Mouse (Mus musculus) forebrain, embryonic 12.5 days (tissue): Measurements from ENCODE around the gene Dyrk2. TPM values are rescaled to one million over a fixed set of nuclear protein-coding genes. Genes with fewer than 3 reads are reported as not detected.

Experiments used
- ATAC-seq: fragments of 200-750 bp; cut with Nextera tagmentation; 2 replicates; pipeline ENCODE4 v1.8.0; 2017; ENCODE audit warnings: moderate TSS enrichment; ENCODE audit not compliant: low FRiP score
- H3K27ac ChIP-seq: fragments of 300-500 bp; sonication (generic); 2 replicates; pipeline ENCODE4 v1.5.1; 2016; ENCODE audit warnings: mild to moderate bottlenecking
- H3K27me3 ChIP-seq: fragments of 300-500 bp; sonication (generic); 2 replicates; pipeline ENCODE4 v1.6.1; 2016; ENCODE audit warnings: mild to moderate bottlenecking
- H3K36me3 ChIP-seq: fragments of 300-500 bp; sonication (generic); replicated peaks from 2 replicates; pipeline ENCODE4 v1.6.1; 2016; ENCODE audit warnings: mild to moderate bottlenecking
- H3K4me1 ChIP-seq: fragments of 300-500 bp; sonication (generic); 2 replicates; pipeline ENCODE4 v1.6.1; 2016
- H3K4me2 ChIP-seq: fragments of 300-500 bp; sonication (generic); 2 replicates; pipeline ENCODE4 v1.6.1; 2016; ENCODE audit warnings: mild to moderate bottlenecking, moderate library complexity
- H3K4me3 ChIP-seq: fragments of 300-500 bp; sonication (generic); replicated peaks from 2 replicates; pipeline ENCODE4 v1.5.1; 2016; ENCODE audit warnings: mild to moderate bottlenecking
- H3K9ac ChIP-seq: fragments of 300-500 bp; sonication (generic); 2 replicates; pipeline ENCODE4 v1.6.1; 2016; ENCODE audit warnings: mild to moderate bottlenecking
- H3K9me3 ChIP-seq: fragments of 300-500 bp; sonication (generic); 2 replicates; pipeline ENCODE4 v1.6.1; 2016
- WGBS: fragments of 180-500 bp; shearing (Covaris S2); methylation state at CpG from one replicate; pipeline ENCODE4 v1.1.7; 2016; 5-methylcytosine and 5-hydroxymethylcytosine counted together
- polyA plus RNA-seq: library from polyadenylated mRNA; unstranded; fragments of >200 nt; fragmentation: Nextera tagmentation; extraction: Ambion mirVana; gene quantifications from 2 replicates; pipeline ENCODE4 v1.2.1, GENCODE M21; 2016

Gene Dyrk2
- polyA plus RNA-seq, 1 experiment from 2014 or later: 11.5 TPM

DNA sequence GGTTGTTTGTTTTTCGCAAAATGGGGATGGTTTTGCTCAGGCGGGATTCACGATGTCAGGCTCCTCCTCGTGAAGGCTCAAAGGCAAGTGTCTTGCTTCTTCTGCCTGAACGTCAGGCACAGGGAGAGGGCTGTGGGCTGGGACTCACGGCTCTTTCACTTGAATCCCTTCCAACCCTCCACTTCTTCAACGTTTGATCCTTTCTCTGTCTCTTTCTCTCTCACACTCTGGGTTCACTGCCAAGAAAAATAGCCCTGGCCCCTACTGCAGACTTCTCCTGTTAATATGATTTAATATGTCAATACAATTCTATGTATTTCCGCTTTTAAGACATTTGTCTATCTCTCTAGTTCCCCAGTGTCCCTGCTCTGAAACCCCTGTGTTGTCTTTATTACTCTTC is 32.4 kb downstream of the Dyrk2 start:
- H3K4me3 ChIP-seq: no peak overlapping the region
- no peaks in the 10 kb centered on the region for H3K36me3 ChIP-seq
- H3K9me3 ChIP-seq: no peaks in the 10 kb centered on the region
- H3K27ac ChIP-seq: no peak overlapping the region
- H3K4me2 ChIP-seq: no peak overlapping the region
- no peaks in the 10 kb centered on the region for H3K27me3 ChIP-seq
- H3K4me1 ChIP-seq: no peaks in the 10 kb centered on the region
- ATAC-seq: no peak
- no peak overlapping the region for H3K9ac ChIP-seq
- 83% methylated on average over 8 of the region's 8 CpGs for WGBS

DNA sequence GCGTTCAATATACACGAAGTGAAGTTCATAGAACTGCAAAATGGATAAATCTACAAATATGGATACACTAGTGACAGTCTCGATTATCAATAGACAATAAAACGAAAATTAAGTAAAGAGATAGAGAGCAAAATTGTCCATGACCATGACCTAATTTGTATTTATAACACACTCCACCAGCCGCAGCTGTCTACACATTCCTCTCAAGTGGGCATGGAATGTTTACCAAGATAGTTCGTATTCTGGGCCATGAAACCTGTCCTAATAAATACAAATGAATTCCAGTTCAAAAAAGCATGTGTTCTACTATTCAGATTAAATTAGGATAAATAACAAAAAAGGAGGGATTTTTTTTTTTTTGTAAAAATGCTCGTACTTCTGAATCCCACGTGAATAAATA is 38.8 kb downstream of the Dyrk2 start:
- no peak overlapping the region for H3K4me2 ChIP-seq
- H3K27me3 ChIP-seq: no peaks in the 10 kb centered on the region
- no peak overlapping the region for H3K4me3 ChIP-seq
- H3K4me1 ChIP-seq: no peaks in the 10 kb centered on the region
- WGBS: 83% methylated on average over 8 of the region's 8 CpGs
- H3K27ac ChIP-seq: no peak overlapping the region
- no peak overlapping the region for H3K9ac ChIP-seq
- no peaks in the 10 kb centered on the region for H3K36me3 ChIP-seq
- H3K9me3 ChIP-seq: no peaks in the 10 kb centered on the region
- no peak for ATAC-seq

DNA sequence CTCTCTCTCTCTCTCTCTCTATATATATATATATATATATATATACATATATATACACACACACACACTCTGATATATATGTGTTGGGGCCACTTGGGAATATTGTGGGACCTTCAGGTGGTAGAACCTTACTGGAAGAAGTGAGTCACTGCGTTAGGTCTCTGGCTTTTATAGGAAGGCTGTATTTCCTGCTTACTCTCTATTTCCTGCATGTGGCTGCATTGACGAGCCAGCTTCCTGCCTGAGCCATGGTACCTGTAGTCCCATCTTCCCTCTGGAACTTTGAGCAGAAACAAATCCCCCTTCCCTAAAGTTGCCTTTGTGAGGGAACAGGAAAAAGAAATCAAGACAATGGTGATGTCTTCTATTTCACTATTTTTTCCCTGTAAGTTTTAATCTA is 40.4 kb downstream of the Dyrk2 start:
- no peaks in the 10 kb centered on the region for H3K9me3 ChIP-seq
- no peak overlapping the region for H3K4me2 ChIP-seq
- no peaks in the 10 kb centered on the region for H3K27me3 ChIP-seq
- H3K36me3 ChIP-seq: no peaks in the 10 kb centered on the region
- no peaks in the 10 kb centered on the region for H3K4me1 ChIP-seq
- H3K4me3 ChIP-seq: no peak overlapping the region
- ATAC-seq: no peak
- H3K9ac ChIP-seq: no peak overlapping the region
- 91% methylated on average over 2 of the region's 2 CpGs for WGBS
- H3K27ac ChIP-seq: no peak overlapping the region

DNA sequence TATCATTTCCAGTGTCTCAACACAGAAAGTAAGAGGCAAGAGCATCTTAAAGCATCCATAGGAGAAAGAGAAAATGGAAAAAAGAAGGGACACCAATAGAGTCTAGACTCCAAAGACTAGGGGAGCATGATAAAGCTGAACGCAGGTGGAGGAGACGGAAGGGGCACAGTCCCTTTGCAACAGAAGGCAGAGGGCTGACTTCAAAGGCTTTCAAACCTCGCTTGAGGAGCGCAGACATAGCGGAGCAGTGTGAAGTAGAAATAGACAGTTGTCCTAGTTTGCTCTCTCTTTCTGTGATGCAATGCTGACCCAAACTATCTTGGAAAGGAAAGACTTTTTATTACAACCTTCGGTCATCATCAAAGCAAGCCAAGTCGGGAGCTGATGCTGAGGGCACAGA is 42.9 kb downstream of the Dyrk2 start:
- no peak for ATAC-seq
- H3K9me3 ChIP-seq: no peaks in the 10 kb centered on the region
- H3K27me3 ChIP-seq: no peaks in the 10 kb centered on the region
- H3K4me2 ChIP-seq: no peak overlapping the region
- no peak overlapping the region for H3K4me3 ChIP-seq
- H3K27ac ChIP-seq: no peak overlapping the region
- WGBS: 93% methylated on average over 7 of the region's 7 CpGs
- H3K4me1 ChIP-seq: no peaks in the 10 kb centered on the region
- H3K9ac ChIP-seq: no peak overlapping the region
- H3K36me3 ChIP-seq: no peaks in the 10 kb centered on the region

DNA sequence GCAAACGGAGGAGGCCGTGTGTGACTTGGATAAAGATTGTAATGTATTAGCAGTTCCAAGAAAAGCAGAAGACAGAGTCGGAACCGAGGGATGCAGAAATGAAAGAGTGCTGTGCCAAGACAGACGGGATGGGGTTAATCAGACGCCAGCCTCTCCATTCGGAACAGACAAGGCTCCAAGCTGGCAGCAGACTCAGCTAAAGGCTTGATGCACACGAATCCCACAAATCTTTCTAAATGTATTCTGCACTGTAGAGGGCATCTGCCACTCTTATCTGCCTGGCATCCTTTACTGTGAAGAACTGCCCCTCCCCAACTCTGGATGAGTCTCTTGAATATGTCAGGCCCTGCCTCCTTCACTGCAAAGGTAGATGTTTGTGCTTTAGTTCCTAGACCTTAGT is 45.2 kb downstream of the Dyrk2 start:
- H3K27me3 ChIP-seq: no peaks in the 10 kb centered on the region
- H3K4me2 ChIP-seq: no peak overlapping the region
- H3K27ac ChIP-seq: no peak overlapping the region
- no peaks in the 10 kb centered on the region for H3K36me3 ChIP-seq
- no peaks in the 10 kb centered on the region; the same call in 1 of the 2 replicates for H3K4me1 ChIP-seq
- ATAC-seq: no peak
- no peaks in the 10 kb centered on the region for H3K9me3 ChIP-seq
- no peak overlapping the region for H3K9ac ChIP-seq
- H3K4me3 ChIP-seq: no peak overlapping the region
- 89% methylated on average over 8 of the region's 8 CpGs for WGBS

DNA sequence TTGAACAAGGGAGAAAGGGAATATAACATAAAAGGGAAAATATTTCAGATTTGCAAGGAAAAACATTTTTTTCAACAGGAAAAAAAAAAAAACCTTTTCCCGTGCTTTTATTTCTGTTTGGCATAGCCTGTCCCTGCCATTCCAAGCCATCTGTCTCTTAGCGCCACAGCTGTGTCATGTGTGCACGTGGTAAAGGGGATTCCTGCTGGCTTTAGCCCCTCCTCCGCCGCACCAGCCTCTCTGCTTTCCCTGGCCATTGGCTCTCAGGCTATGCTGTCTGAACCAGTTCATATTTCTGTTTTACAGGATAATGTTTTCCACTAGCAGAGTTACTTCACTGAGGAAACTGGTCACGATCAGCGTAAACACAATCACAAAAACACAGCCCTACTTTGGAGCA is 49.1 kb downstream of the Dyrk2 start:
- Histone ChIP-seq H3K27me3 (no peaks in the 10 kb centered on the region), H3K4me3 (no peak overlapping the region), H3K27ac (no peak overlapping the region), H3K9me3 (no peaks in the 10 kb centered on the region), H3K9ac (no peak overlapping the region), H3K4me1 (no peaks in the 10 kb centered on the region; the same call in 1 of the 2 replicates), H3K4me2 (no peak overlapping the region), H3K36me3 (no peaks in the 10 kb centered on the region)
- peak; percentile 95 for ATAC-seq
- WGBS: 51% methylated on average over 7 of the region's 7 CpGs

DNA sequence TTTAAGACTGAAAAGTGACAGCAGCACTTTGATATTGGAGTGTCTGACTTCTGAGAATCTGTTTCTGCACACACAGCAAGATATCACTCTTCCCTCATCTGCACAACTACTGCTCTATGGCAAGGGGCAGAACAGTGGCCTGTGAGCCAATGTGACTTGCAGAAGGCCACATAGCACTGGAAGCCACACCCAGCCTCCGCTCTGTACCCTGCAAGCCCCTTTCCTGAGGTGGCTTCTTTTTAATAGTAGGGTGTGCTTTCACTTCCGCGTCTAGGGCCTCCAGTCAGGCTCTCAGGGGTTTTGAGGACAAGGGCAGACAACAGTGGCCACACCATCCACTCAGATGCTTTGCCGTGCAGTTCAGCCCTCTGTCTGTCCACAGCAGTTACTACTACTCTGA is 50.2 kb downstream of the Dyrk2 start:
- no peak for ATAC-seq
- 0 out of 2 replicates have a peak overlapping the region, but pooled peaks have one; percentile 5 for H3K27ac ChIP-seq
- no peak overlapping the region for H3K9ac ChIP-seq
- no peak overlapping the region for H3K4me3 ChIP-seq
- H3K36me3 ChIP-seq: no peaks in the 10 kb centered on the region
- 88% methylated on average over 4 of the region's 4 CpGs for WGBS
- H3K4me2 ChIP-seq: no peak overlapping the region
- H3K4me1 ChIP-seq: no peaks in the 10 kb centered on the region; the same call in 1 of the 2 replicates
- no peaks in the 10 kb centered on the region for H3K9me3 ChIP-seq
- H3K27me3 ChIP-seq: no peaks in the 10 kb centered on the region

DNA sequence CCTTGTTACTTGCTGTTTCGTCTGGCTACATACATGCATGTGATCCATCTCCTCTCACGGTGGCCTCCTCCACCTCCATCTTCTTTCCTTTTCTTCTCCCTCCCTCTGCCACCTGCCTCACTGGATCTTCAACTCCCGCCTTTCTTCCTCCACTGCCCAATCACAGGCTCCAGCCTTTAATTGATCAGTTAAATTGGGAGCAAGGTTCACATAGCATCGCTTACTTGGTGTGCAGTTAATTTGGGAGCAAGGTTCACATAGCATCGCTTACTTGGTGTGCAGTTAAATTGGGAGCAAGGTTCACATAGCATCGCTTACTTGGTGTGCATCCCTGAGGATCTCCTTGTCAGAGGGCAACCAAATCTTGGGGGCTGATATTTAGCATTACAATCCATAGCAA is 52.9 kb downstream of the Dyrk2 start:
- ATAC-seq: no peak
- Histone ChIP-seq H3K9me3 (no peaks in the 10 kb centered on the region), H3K27me3 (no peaks in the 10 kb centered on the region), H3K4me3 (no peak overlapping the region), H3K36me3 (no peaks in the 10 kb centered on the region), H3K4me2 (no peak overlapping the region), H3K9ac (no peak overlapping the region), H3K4me1 (no peaks in the 10 kb centered on the region; the same call in 1 of the 2 replicates), H3K27ac (no peak overlapping the region)
- WGBS: 90% methylated on average over 6 of the region's 6 CpGs

DNA sequence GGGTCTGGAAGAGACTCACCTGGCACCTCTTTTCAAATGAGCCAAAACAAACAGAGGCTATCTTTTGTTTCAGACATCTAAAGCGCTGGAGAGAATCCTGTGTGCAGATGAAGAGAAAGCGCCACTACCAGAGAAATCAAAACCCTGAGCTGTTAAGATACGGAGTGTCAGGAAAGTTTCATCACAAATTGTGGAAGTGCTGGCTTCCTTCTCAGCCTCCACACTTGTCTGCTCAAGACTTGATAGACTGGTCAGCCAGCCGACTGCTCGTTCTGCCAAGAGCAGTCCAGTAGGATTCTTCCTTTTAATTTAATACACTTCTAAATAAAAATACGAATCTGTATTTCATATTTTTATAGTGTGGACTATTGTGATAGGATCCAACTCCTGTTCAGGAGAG is 58.1 kb downstream of the Dyrk2 start:
- H3K4me3 ChIP-seq: no peak overlapping the region
- WGBS: 90% methylated on average over 6 of the region's 6 CpGs
- no peak overlapping the region for H3K9ac ChIP-seq
- H3K36me3 ChIP-seq: no peaks in the 10 kb centered on the region
- H3K27me3 ChIP-seq: no peaks in the 10 kb centered on the region
- 0 out of 2 replicates have a peak, but pooled peaks cover 3% of the 10 kb centered on the region for H3K4me1 ChIP-seq
- no peaks in the 10 kb centered on the region for H3K9me3 ChIP-seq
- no peak for ATAC-seq
- no peak overlapping the region for H3K27ac ChIP-seq
- H3K4me2 ChIP-seq: no peak overlapping the region

DNA sequence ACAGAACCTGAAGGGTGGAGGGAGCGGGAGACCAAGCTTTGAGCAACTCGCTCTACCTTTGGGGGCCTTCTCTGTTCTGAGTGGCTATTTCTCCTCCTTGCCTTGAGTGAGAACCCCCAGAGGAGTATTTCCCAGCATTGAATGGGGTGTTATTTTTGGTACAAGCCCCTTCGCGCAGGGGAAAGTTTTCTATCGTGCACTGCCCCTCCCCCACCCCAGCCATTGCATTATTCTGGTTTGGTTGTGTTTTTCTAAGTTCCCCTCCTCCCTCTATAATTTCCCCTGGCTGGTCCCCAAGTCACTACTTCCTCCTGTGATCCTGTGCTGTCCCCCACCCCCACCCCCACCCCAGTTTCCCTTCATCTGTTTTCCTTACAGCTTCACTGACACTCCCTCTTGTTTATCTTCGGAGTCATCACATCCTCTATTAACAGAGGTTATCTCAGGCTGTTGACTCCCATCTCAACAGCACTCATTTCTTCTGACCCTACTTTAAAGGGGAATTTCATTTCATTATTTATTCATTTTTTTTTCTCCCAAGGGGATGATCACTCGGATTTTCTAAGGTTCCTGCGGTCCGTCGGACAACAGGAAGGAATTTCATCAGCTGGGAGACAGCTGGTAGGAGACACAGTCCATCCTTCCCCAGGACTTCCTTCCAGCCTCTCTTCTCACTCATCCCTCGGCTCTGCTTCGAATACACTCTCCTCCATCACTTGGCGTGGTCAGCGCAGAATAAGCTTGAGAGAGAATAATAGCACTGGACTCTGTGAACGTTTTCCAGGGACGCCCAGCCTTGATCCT is 58.9 kb downstream of the Dyrk2 start:
- H3K27ac ChIP-seq: no peak overlapping the region
- no peak overlapping the region for H3K4me3 ChIP-seq
- ATAC-seq: no peak
- H3K27me3 ChIP-seq: no peaks in the 10 kb centered on the region
- no peak overlapping the region for H3K4me2 ChIP-seq
- H3K36me3 ChIP-seq: no peaks in the 10 kb centered on the region
- 81% methylated on average over 16 of the region's 16 CpGs for WGBS
- H3K4me1 ChIP-seq: 0 out of 2 replicates have a peak, but pooled peaks cover 3% of the 10 kb centered on the region
- H3K9me3 ChIP-seq: no peaks in the 10 kb centered on the region
- no peak overlapping the region for H3K9ac ChIP-seq
